Mouse (Mus musculus): ENCODE data around the gene Vhl. TPM values are rescaled to one million over a fixed set of nuclear protein-coding genes. Genes with fewer than 3 reads are reported as not detected.

Vhl gene
- polyA plus RNA-seq, 1 experiment from 2014 or later: 85.2 TPM

DNA sequence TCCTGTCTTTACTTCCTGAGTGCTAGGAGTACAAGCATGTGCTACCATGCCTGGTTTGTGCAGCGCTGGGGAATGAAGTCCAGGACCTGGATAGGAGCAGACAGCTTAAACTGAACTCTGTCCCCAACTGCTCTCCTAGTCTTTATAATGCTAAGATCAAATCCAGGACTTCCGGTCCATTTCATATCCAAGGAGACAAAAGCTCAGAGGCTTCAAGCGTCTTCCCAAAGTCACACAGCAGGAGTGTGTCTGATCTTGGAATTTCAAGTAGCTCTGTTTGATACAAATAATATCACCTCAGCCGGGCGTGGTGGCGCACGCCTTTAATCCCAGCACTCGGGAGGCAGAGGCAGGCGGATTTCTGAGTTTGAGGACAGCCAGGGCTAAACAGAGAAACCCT lies 52.2 kb downstream of the Vhl start:
- Histone ChIP-seq H3K9me3 (ENCODE audit: control insufficient read depth, low read length) (no peaks in the 10 kb centered on the region), H3K4me1 (ENCODE audit: control insufficient read depth, insufficient read depth, low read length) (no peaks in the 10 kb centered on the region), H3K36me3 (ENCODE audit: control insufficient read depth, insufficient read depth, low read length) (no peaks in the 10 kb centered on the region), H3K4me3 (replicated peaks; ENCODE audit: low read depth, low read length) (no peak overlapping the region), H3K9ac (replicated peaks; ENCODE audit: low read length) (no peak overlapping the region), H3K27me3 (ENCODE audit: control insufficient read depth, insufficient read depth, low read length) (no peaks in the 10 kb centered on the region), H3K4me2 (ENCODE audit: low read length) (no peak overlapping the region), H3K27ac (replicated peaks; ENCODE audit: low read depth, low read length) (no peak overlapping the region)
- ATAC-seq (ENCODE audit: low FRiP score, low TSS enrichment) (no peak), DNase-seq (no peak)
- WGBS: 92% methylated on average over 9 of the region's 9 CpGs

DNA sequence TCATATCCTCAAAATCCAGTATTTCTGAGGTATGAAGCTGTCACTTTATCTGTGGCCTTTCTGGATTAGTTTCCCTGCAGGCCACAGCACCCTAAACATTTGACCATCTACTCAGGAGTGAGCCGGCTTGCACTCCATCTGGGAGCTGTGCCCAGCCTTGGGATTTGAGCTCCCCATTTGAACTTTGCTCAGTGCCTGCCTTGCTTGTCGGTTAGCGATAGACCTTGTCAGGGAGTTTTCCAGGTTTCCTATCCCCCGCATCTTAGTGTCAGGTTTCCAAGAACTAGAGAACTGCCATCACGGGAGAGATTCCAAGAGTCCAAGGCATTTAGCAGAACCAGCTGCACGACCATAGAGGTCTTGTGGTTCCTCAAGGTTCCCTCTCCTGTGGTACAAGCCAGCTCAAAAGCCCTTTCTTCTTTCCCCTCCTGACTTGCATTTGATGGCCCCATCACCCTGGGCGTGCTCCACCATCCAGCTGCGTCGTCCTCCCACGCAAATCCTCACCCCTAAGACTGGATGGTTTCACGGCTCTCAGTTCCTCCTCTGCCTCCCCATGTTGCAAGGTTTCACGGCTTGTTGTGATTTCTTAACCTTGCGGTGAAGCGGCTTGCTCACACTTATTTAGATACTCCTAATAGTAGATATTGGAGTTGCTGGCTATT lies 53.4 kb downstream of the Vhl start:
- no peaks in the 10 kb centered on the region for H3K27me3 ChIP-seq (ENCODE audit: control insufficient read depth, insufficient read depth, low read length)
- no peaks in the 10 kb centered on the region for H3K9me3 ChIP-seq (ENCODE audit: control insufficient read depth, low read length)
- H3K36me3 ChIP-seq (ENCODE audit: control insufficient read depth, insufficient read depth, low read length): no peaks in the 10 kb centered on the region
- H3K4me3 ChIP-seq (replicated peaks; ENCODE audit: low read depth, low read length): no peak overlapping the region
- H3K27ac ChIP-seq (replicated peaks; ENCODE audit: low read depth, low read length): no peak overlapping the region
- no peak for ATAC-seq (ENCODE audit: low FRiP score, low TSS enrichment)
- H3K9ac ChIP-seq (replicated peaks; ENCODE audit: low read length): no peak overlapping the region
- no peaks in the 10 kb centered on the region for H3K4me1 ChIP-seq (ENCODE audit: control insufficient read depth, insufficient read depth, low read length)
- no peak overlapping the region for H3K4me2 ChIP-seq (ENCODE audit: low read length)
- WGBS: 80% methylated on average over 14 of the region's 14 CpGs
- DNase-seq: no peak

DNA sequence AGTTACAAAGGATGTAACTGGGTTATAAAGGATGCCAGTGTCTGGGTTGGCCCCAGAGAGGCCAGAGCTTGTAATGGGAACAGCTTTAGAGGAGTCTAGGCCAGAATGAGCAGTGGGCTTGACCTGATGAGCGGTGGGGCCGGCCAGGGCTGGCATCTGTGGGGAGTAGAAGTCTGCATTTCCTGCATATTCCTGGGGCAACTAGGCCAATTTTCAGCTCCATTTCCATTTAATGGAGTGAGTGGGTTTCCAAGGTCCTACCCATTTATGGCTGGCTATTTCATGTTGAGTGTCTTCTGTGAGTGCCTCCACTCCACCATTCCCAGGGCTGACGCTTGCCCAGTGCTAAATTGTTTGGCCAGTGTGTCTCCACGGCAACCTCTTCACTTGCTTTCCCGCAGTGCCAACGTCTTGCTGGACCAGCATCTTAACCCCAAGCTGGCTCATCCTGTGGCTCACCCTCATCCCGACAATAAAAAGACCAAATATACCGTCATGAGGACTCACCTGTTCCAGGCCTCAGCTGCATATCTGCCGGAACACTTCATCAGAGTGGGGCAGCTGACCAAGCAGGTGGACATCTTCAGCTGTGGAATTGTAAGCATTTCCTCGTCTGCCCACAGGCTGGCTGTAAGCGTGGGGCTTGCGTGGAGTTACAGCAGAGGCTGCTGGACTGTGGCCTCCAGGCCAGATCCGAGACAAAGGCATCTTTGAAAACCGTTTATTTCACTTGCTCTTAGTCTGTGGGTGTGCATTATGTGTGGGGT lies 54.7 kb downstream of the Vhl start:
- Histone ChIP-seq H3K4me1 (ENCODE audit: control insufficient read depth, insufficient read depth, low read length) (no peaks in the 10 kb centered on the region), H3K9ac (replicated peaks; ENCODE audit: low read length) (no peak overlapping the region), H3K4me2 (ENCODE audit: low read length) (no peak overlapping the region), H3K27ac (replicated peaks; ENCODE audit: low read depth, low read length) (no peak overlapping the region), H3K36me3 (ENCODE audit: control insufficient read depth, insufficient read depth, low read length) (no peaks in the 10 kb centered on the region), H3K4me3 (replicated peaks; ENCODE audit: low read depth, low read length) (no peak overlapping the region), H3K9me3 (ENCODE audit: control insufficient read depth, low read length) (no peaks in the 10 kb centered on the region), H3K27me3 (ENCODE audit: control insufficient read depth, insufficient read depth, low read length) (no peaks in the 10 kb centered on the region)
- no peak for ATAC-seq (ENCODE audit: low FRiP score, low TSS enrichment)
- no peak for DNase-seq
- WGBS: 72% methylated on average over 14 of the region's 14 CpGs

DNA sequence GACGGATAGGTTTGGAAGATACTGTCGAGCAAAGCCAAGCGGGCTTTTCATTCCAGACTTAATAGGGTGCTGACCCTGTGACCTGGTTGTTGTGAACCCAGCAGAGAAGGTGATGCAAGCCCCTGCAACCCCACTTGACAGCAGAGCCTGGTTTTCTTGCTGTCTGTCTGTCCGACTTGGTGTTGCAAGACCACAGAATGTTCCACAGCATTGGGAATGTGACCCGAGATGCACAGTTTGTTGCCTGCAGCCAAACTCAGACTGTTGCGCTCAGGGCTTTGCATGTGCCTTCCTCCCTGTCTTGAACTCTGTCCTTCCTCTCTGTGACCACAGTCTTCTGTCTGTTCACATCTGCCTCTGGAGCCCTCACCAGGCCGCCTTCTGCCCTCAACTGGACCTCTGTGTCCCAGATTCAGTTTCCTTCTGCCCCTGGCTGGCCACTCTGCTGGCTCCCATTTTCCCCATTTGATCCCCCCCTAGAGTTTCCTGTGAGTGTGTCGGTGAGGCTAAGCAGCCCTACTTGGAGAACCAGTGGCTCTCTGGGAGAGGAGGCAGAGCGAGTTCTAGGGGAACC lies 56.3 kb downstream of the Vhl start:
- Histone ChIP-seq H3K27ac (replicated peaks; ENCODE audit: low read depth, low read length) (no peak overlapping the region), H3K27me3 (ENCODE audit: control insufficient read depth, insufficient read depth, low read length) (no peaks in the 10 kb centered on the region), H3K9me3 (ENCODE audit: control insufficient read depth, low read length) (no peaks in the 10 kb centered on the region), H3K4me3 (replicated peaks; ENCODE audit: low read depth, low read length) (no peak overlapping the region), H3K9ac (replicated peaks; ENCODE audit: low read length) (no peak overlapping the region), H3K4me1 (ENCODE audit: control insufficient read depth, insufficient read depth, low read length) (no peaks in the 10 kb centered on the region), H3K4me2 (ENCODE audit: low read length) (no peak overlapping the region), H3K36me3 (ENCODE audit: control insufficient read depth, insufficient read depth, low read length) (no peaks in the 10 kb centered on the region)
- no peak for DNase-seq
- ATAC-seq (ENCODE audit: low FRiP score, low TSS enrichment): no peak
- 85% methylated on average over 9 of the region's 9 CpGs for WGBS

Other genes with a start within 250 kb of the Vhl start
- gene Tada3, start 246.1 kb upstream of the Vhl start, polyA plus RNA-seq (2014; fragmentation: Nextera tagmentation; extraction: Ambion mirVana): 72.2 and 81.9 TPM in 2 replicates
- gene Arpc4, start 245.8 kb upstream of the Vhl start, polyA plus RNA-seq (2014; fragmentation: Nextera tagmentation; extraction: Ambion mirVana): 234 and 394 TPM in 2 replicates
- gene Ttll3, start 234.7 kb upstream of the Vhl start, polyA plus RNA-seq (2014; fragmentation: Nextera tagmentation; extraction: Ambion mirVana): 7.3 and 7.8 TPM in 2 replicates
- gene Rpusd3, start 204.6 kb upstream of the Vhl start, polyA plus RNA-seq (2014; fragmentation: Nextera tagmentation; extraction: Ambion mirVana): 20.7 and 24.6 TPM in 2 replicates
- gene Cidec, start 188.2 kb upstream of the Vhl start, polyA plus RNA-seq (2014; fragmentation: Nextera tagmentation; extraction: Ambion mirVana): not detected in 2 replicates
- gene Jagn1, start 181.4 kb upstream of the Vhl start, polyA plus RNA-seq (2014; fragmentation: Nextera tagmentation; extraction: Ambion mirVana): 86.1 and 96.9 TPM in 2 replicates
- 0.09 TPM in 1 of 2 replicates, not detected in the other for gene Il17re, start 165.5 kb upstream of the Vhl start, polyA plus RNA-seq (2014; fragmentation: Nextera tagmentation; extraction: Ambion mirVana)
- 0.77 and 0.93 TPM in 2 replicates for gene Il17rc, start 152.5 kb upstream of the Vhl start, polyA plus RNA-seq (2014; fragmentation: Nextera tagmentation; extraction: Ambion mirVana)
- 49.7 and 51.1 TPM in 2 replicates for gene Creld1, start 140.7 kb upstream of the Vhl start, polyA plus RNA-seq (2014; fragmentation: Nextera tagmentation; extraction: Ambion mirVana)
- 8.2 and 10.6 TPM in 2 replicates for gene Prrt3, start 122.0 kb upstream of the Vhl start, polyA plus RNA-seq (2014; fragmentation: Nextera tagmentation; extraction: Ambion mirVana)
- 91.9 and 100 TPM in 2 replicates for gene Emc3, start 92.3 kb upstream of the Vhl start, polyA plus RNA-seq (2014; fragmentation: Nextera tagmentation; extraction: Ambion mirVana)
- gene Fancd2, start 92.3 kb upstream of the Vhl start, polyA plus RNA-seq (2014; fragmentation: Nextera tagmentation; extraction: Ambion mirVana): 2.1 and 3.7 TPM in 2 replicates
- not detected in 2 replicates for gene Fancd2os, start 23.2 kb upstream of the Vhl start, polyA plus RNA-seq (2014; fragmentation: Nextera tagmentation; extraction: Ambion mirVana)
- gene Brk1, start 19.2 kb upstream of the Vhl start, polyA plus RNA-seq (2014; fragmentation: Nextera tagmentation; extraction: Ambion mirVana): 258 and 280 TPM in 2 replicates
- gene Irak2, start 14.5 kb downstream of the Vhl start, polyA plus RNA-seq (2014; fragmentation: Nextera tagmentation; extraction: Ambion mirVana): 0.42 and 1.0 TPM in 2 replicates
- 2.1 and 3.3 TPM in 2 replicates for gene Tatdn2, start 73.1 kb downstream of the Vhl start, polyA plus RNA-seq (2014; fragmentation: Nextera tagmentation; extraction: Ambion mirVana)
- 0.42 and 0.63 TPM in 2 replicates for gene Ghrl, start 95.9 kb downstream of the Vhl start, polyA plus RNA-seq (2014; fragmentation: Nextera tagmentation; extraction: Ambion mirVana)
- gene Sec13, start 116.8 kb downstream of the Vhl start, polyA plus RNA-seq (2014; fragmentation: Nextera tagmentation; extraction: Ambion mirVana): 205 and 211 TPM in 2 replicates